Mouse (Mus musculus) left cerebral cortex, postnatal 36 days (tissue): ENCODE results near the gene Xylb. TPM values are rescaled to one million over a fixed set of nuclear protein-coding genes. Genes with fewer than 3 reads are reported as not detected.

Source experiments
- DNase-seq, 2 experiments: peaks; one replicate each; pipeline ENCODE4 v3.0.0; 2021 to 2022; ENCODE audit warnings: low spot score in 2 of 2, mixed read lengths in 1 of 2
- intact Hi-C: fragments of 180-260 bp; cut with DNase I; formaldehyde crosslinking; loops from one replicate; pipeline ENCODE4 v1.15.1; 2025
- total RNA-seq, 2 experiments: library from RNA; stranded (reverse); gene quantifications; 2 replicates each; pipeline ENCODE4 v1.2.3; 2021

Gene Xylb
- total RNA-seq, 2 experiments from 2014 or later, result 3.9 to 4.0 TPM

- no peak for DNase-seq
- intact Hi-C loops, result loop anchor here (10.0 kb wide), 2 partner anchors 171 to 281 kb away; partner anchors contain the start of genes Acaa1b and Gm47289
Measured at GRCm38 (mm10) chr9:119435855-119436254, 78.7 kb downstream of the Xylb start.

GRCm38 (mm10) chr9:119438065-119438464 is 80.9 kb downstream of the Xylb start:
- no peak for DNase-seq
- intact Hi-C loops, result loop anchor here (10.0 kb wide), 2 partner anchors 173 to 283 kb away; partner anchors contain the start of genes Acaa1b and Gm47289

- intact Hi-C loops, result loop anchor here (10.0 kb wide), 2 partner anchors 174 to 284 kb away; partner anchors contain the start of genes Acaa1b and Gm47289
- DNase-seq, result no peak
Measured at GRCm38 (mm10) chr9:119438498-119439000, 81.4 kb downstream of the Xylb start.

Other genes with a start within 250 kb of the Xylb start
- 1 to 10 TPM; 1.3 to 1.7 TPM for gene Acaa1b, start 200.3 kb upstream of the Xylb start, total RNA-seq
- not detected for gene Gm47289, start 198.2 kb upstream of the Xylb start, total RNA-seq
- gene Slc22a13, start 148.3 kb upstream of the Xylb start, total RNA-seq, result not detected
- gene Oxsr1, start 35.0 kb upstream of the Xylb start, total RNA-seq, result 10 to 100 TPM; 28.9 to 33.6 TPM
- gene Acaa1a, start 17.7 kb upstream of the Xylb start, total RNA-seq, result 10 to 100 TPM; 73.1 to 79.8 TPM
- 1 to 10 TPM; 6.2 to 6.5 TPM for gene Myd88, start 16.0 kb upstream of the Xylb start, total RNA-seq
- not detected for gene Slc22a14, start 8.2 kb downstream of the Xylb start, total RNA-seq
- 10 to 100 TPM; 16.5 to 19.3 TPM for gene Acvr2b, start 44.7 kb downstream of the Xylb start, total RNA-seq
- gene Exog, start 87.6 kb downstream of the Xylb start, total RNA-seq, result 10 to 100 TPM; 24.1 to 24.7 TPM
- 1 to 10 TPM; 2.8 to 5.4 TPM for gene Scn5a, start 221.6 kb downstream of the Xylb start, total RNA-seq